Mouse (Mus musculus): ENCODE measurements around the gene Hyal3. TPM values are rescaled to one million over a fixed set of nuclear protein-coding genes. Genes with fewer than 3 reads are reported as not detected.

Gene Hyal3
- total and polyA plus RNA-seq, 2 experiments: 0.18 to 0.54 TPM

- WGBS: 75% methylated on average over 5 of the region's 5 CpGs
- Histone ChIP-seq H3K36me3 (ENCODE audit: control insufficient read depth, insufficient read depth, low read length) (no peaks in the 10 kb centered on the region), H3K9ac (ENCODE audit: low read depth, low read length) (0 out of 2 replicates have a peak overlapping the region, but pooled peaks have one; percentile 9), H3K27me3 (ENCODE audit: control insufficient read depth, insufficient read depth, low read length) (no peaks in the 10 kb centered on the region), H3K79me2 (ENCODE audit: control insufficient read depth, insufficient read depth, low read length) (peaks cover 49% of the 10 kb centered on the region), H3K4me1 (ENCODE audit: control insufficient read depth, insufficient read depth, low read length) (peaks cover 16% of the 10 kb centered on the region), H3K27ac (replicated peaks; ENCODE audit: insufficient read depth, low read depth, low read length) (peak overlapping the region; percentile 44), H3K4me3 (ENCODE audit: insufficient read depth, low read depth, low read length) (no peak overlapping the region)
- TF ChIP-seq POLR2A (IDR thresholded peaks at IDR 0.05; ENCODE audit: extremely low read depth, insufficient read depth, low read length) (no peak), CTCF (IDR thresholded peaks at IDR 0.05; ENCODE audit: low read depth, low read length) (no peak)
- DNase-seq (ENCODE audit: extremely low read depth, low read depth, low spot score): no peak
These were observed 43.9 kb downstream of the Hyal3 start for GRCm38 (mm10) chr9:107624539-107624938.

DNA sequence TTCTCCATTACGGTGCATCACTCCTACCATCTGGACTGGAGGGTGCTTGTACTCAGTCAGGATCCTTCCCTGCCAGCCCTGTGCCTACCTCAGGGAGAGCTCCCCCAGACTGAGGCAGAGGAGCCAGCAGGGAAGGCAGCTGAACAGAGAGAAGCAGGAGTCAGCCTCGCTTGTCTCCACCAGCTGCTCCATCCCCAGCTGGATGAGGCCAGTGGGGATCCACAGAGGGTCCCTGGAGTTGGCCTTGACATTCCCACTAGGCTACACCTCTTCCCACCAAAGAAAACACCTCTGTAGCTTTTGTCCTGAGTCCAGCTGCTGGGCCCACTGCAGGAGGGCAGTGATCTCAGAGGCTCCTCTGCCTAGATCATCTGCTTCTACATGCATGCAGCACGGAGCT is 44.3 kb downstream of the Hyal3 start:
- WGBS: 76% methylated on average over 3 of the region's 3 CpGs
- no peaks in the 10 kb centered on the region for H3K36me3 ChIP-seq (ENCODE audit: control insufficient read depth, insufficient read depth, low read length)
- H3K27ac ChIP-seq (replicated peaks; ENCODE audit: insufficient read depth, low read depth, low read length): peak overlapping the region; percentile 40
- no peak for DNase-seq (ENCODE audit: extremely low read depth, low read depth, low spot score)
- no peaks in the 10 kb centered on the region for H3K27me3 ChIP-seq (ENCODE audit: control insufficient read depth, insufficient read depth, low read length)
- peaks cover 53% of the 10 kb centered on the region for H3K79me2 ChIP-seq (ENCODE audit: control insufficient read depth, insufficient read depth, low read length)
- TF ChIP-seq POLR2A (IDR thresholded peaks at IDR 0.05; ENCODE audit: extremely low read depth, insufficient read depth, low read length) (no peak), CTCF (IDR thresholded peaks at IDR 0.05; ENCODE audit: low read depth, low read length) (no peak)
- no peak overlapping the region for H3K4me3 ChIP-seq (ENCODE audit: insufficient read depth, low read depth, low read length)
- peak overlapping the region; percentile 10; the same call in 1 of the 2 replicates for H3K9ac ChIP-seq (ENCODE audit: low read depth, low read length)
- H3K4me1 ChIP-seq (ENCODE audit: control insufficient read depth, insufficient read depth, low read length): peaks cover 13% of the 10 kb centered on the region

DNA sequence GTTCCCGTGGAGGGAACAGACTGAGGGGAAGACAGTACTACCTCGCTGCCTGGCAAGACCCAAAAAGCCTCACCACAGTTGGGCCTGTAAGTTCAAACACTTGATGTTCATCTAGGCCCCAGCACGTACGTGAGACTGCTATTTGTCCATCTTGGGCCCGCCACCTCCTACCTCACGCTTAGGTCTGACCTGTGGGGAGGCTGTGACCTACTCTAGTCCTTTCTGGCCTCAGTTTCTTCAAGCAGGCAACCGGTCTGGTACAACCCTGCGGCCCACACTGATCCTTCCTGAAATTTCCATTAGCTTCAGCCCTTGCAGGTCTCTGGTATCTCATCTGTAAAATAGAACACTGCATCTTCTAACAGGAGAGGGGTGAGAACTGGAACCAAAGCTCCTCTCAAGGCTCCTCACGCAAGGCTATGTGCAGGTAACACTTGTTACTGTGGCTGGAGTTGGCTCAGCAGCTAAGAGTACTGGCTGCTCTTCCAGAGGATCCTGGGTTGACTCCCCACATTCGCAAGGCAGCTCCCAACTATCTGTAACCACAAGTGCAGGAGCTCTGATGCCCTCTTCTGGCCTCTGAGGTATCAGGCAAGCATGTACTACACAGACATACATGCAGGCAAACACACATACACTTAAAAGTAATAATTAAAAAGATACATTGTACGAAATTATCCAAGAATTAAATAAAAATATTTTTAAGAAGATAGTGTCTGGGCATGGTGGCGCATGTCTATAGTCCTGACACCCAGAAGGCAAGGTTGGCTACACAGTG is 44.9 kb downstream of the Hyal3 start:
- Histone ChIP-seq H3K4me1 (ENCODE audit: control insufficient read depth, insufficient read depth, low read length) (peaks cover 12% of the 10 kb centered on the region), H3K79me2 (ENCODE audit: control insufficient read depth, insufficient read depth, low read length) (peaks cover 55% of the 10 kb centered on the region), H3K4me3 (ENCODE audit: insufficient read depth, low read depth, low read length) (no peak overlapping the region), H3K27ac (replicated peaks; ENCODE audit: insufficient read depth, low read depth, low read length) (no peak overlapping the region; the same call in 1 of the 2 replicates), H3K36me3 (ENCODE audit: control insufficient read depth, insufficient read depth, low read length) (no peaks in the 10 kb centered on the region), H3K27me3 (ENCODE audit: control insufficient read depth, insufficient read depth, low read length) (no peaks in the 10 kb centered on the region), H3K9ac (ENCODE audit: low read depth, low read length) (peak overlapping the region; percentile 10; the same call in 1 of the 2 replicates)
- DNase-seq (ENCODE audit: extremely low read depth, low read depth, low spot score): no peak
- 89% methylated on average over 12 of the region's 12 CpGs for WGBS
- TF ChIP-seq POLR2A (IDR thresholded peaks at IDR 0.05; ENCODE audit: extremely low read depth, insufficient read depth, low read length) (no peak), CTCF (IDR thresholded peaks at IDR 0.05; ENCODE audit: low read depth, low read length) (peak; percentile 28)

GRCm38 (mm10) chr9:107626158-107626843 is 45.7 kb downstream of the Hyal3 start:
- DNase-seq (ENCODE audit: extremely low read depth, low read depth, low spot score): no peak
- H3K36me3 ChIP-seq (ENCODE audit: control insufficient read depth, insufficient read depth, low read length): no peaks in the 10 kb centered on the region
- H3K4me3 ChIP-seq (ENCODE audit: insufficient read depth, low read depth, low read length): no peak overlapping the region; the same call in 1 of the 2 replicates
- H3K27me3 ChIP-seq (ENCODE audit: control insufficient read depth, insufficient read depth, low read length): no peaks in the 10 kb centered on the region
- peaks cover 59% of the 10 kb centered on the region for H3K79me2 ChIP-seq (ENCODE audit: control insufficient read depth, insufficient read depth, low read length)
- H3K9ac ChIP-seq (ENCODE audit: low read depth, low read length): peak overlapping the region; percentile 7; the same call in 1 of the 2 replicates
- WGBS: 74% methylated on average over 15 of the region's 15 CpGs
- H3K27ac ChIP-seq (replicated peaks; ENCODE audit: insufficient read depth, low read depth, low read length): peak overlapping the region; percentile 10; the same call in 1 of the 2 replicates
- no peak for TF ChIP-seq POLR2A (IDR thresholded peaks at IDR 0.05; ENCODE audit: extremely low read depth, insufficient read depth, low read length)
- TF ChIP-seq CTCF (IDR thresholded peaks at IDR 0.05; ENCODE audit: low read depth, low read length): no peak
- peaks cover 11% of the 10 kb centered on the region for H3K4me1 ChIP-seq (ENCODE audit: control insufficient read depth, insufficient read depth, low read length)

- TF ChIP-seq POLR2A (IDR thresholded peaks at IDR 0.05; ENCODE audit: extremely low read depth, insufficient read depth, low read length): no peak
- peak; percentile 89 for TF ChIP-seq CTCF (IDR thresholded peaks at IDR 0.05; ENCODE audit: low read depth, low read length)
- 23% methylated on average over 2 of the region's 2 CpGs for WGBS
- Histone ChIP-seq H3K27me3 (ENCODE audit: control insufficient read depth, insufficient read depth, low read length) (no peaks in the 10 kb centered on the region), H3K9ac (ENCODE audit: low read depth, low read length) (peak overlapping the region; percentile 7; the same call in 1 of the 2 replicates), H3K4me1 (ENCODE audit: control insufficient read depth, insufficient read depth, low read length) (peaks cover 10% of the 10 kb centered on the region), H3K36me3 (ENCODE audit: control insufficient read depth, insufficient read depth, low read length) (no peaks in the 10 kb centered on the region), H3K27ac (replicated peaks; ENCODE audit: insufficient read depth, low read depth, low read length) (no peak overlapping the region; the same call in 1 of the 2 replicates), H3K4me3 (ENCODE audit: insufficient read depth, low read depth, low read length) (no peak overlapping the region), H3K79me2 (ENCODE audit: control insufficient read depth, insufficient read depth, low read length) (peaks cover 64% of the 10 kb centered on the region)
- no peak for DNase-seq (ENCODE audit: extremely low read depth, low read depth, low spot score)
These were observed 46.2 kb downstream of the Hyal3 start for GRCm38 (mm10) chr9:107626844-107627277.
